Mouse (Mus musculus) small intestine, adult 2 months (tissue): ENCODE data around the gene Kat14. TPM values are rescaled to one million over a fixed set of nuclear protein-coding genes. Genes with fewer than 3 reads are reported as not detected.

ENCODE experiments used
- H3K27ac ChIP-seq: fragments of 200-500 bp; 2 replicates; pipeline ENCODE4 v1.5.1; 2012; ENCODE audit warnings: low read depth, low read length, control low read depth, inconsistent platforms; ENCODE audit not compliant: insufficient read depth
- H3K27me3 ChIP-seq: fragments of 200-500 bp; 2 replicates; pipeline ENCODE4 v1.6.1; 2012; ENCODE audit warnings: mild to moderate bottlenecking, moderate library complexity, low read length, inconsistent platforms; ENCODE audit not compliant: control insufficient read depth, insufficient read depth
- H3K36me3 ChIP-seq: fragments of 200-500 bp; 2 replicates; pipeline ENCODE4 v1.6.1; 2012; ENCODE audit warnings: mild to moderate bottlenecking, low read length, control low read depth, inconsistent platforms; ENCODE audit not compliant: control insufficient read depth, insufficient read depth
- H3K4me1 ChIP-seq: fragments of 200-500 bp; 2 replicates; pipeline ENCODE4 v1.6.1; 2012; ENCODE audit warnings: low read length, inconsistent platforms, mixed read lengths; ENCODE audit not compliant: control insufficient read depth, insufficient read depth, insufficient read length
- H3K4me3 ChIP-seq: fragments of 200-500 bp; 2 replicates; pipeline ENCODE4 v1.5.1; 2012; ENCODE audit warnings: low read depth, mild to moderate bottlenecking, control low read depth, inconsistent platforms, low read length, moderate library complexity
- CTCF ChIP-seq: fragments of 200-500 bp; IDR thresholded peaks from 2 replicates; pipeline ENCODE4 v1.5.1; 2012; ENCODE audit warnings: low read depth, mild to moderate bottlenecking, control low read depth, inconsistent platforms, low read length, moderate library complexity, mixed read lengths; ENCODE audit not compliant: insufficient replicate concordance, insufficient read length; ENCODE audit errors: extremely low read depth
- POLR2A ChIP-seq: fragments of 200-500 bp; IDR thresholded peaks from 2 replicates; pipeline ENCODE4 v1.6.1; 2012; ENCODE audit warnings: low read depth, mild to moderate bottlenecking, control low read depth, inconsistent platforms, low read length, moderate library complexity
- WGBS: fragments of 180-500 bp; shearing (Covaris S2); methylation state at CpG from one replicate; pipeline ENCODE4 v1.1.7; 2018; 5-methylcytosine and 5-hydroxymethylcytosine counted together
- polyA plus RNA-seq: library from polyadenylated mRNA; depleted of rRNA; stranded (reverse); fragments of >200 nt; gene quantifications from 2 replicates; pipeline ENCODE4 v1.2.3, GENCODE M21; 2012

The Kat14 gene
- polyA plus RNA-seq, 1 experiment: 28.1 TPM

DNA sequence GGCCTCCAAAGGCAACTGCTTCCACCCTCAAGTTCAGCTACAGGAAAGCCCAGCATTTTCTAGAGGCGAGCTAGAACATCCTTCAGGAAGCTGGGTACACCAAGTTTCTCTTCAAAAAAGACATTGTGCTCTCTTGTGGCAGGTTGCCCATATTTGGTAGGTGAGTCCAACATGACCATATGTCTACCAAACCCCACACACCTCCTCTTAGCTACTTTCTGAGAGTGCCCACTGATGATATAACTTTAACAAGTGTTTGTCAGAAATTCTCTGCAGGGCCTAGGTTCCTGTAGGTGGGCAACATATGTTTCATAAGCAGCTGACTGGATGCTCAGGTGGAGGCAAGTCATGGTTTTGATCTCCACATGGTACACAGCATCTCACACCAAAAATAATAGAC, 45.9 kb downstream of the Kat14 start:
- no peak for TF ChIP-seq CTCF

DNA sequence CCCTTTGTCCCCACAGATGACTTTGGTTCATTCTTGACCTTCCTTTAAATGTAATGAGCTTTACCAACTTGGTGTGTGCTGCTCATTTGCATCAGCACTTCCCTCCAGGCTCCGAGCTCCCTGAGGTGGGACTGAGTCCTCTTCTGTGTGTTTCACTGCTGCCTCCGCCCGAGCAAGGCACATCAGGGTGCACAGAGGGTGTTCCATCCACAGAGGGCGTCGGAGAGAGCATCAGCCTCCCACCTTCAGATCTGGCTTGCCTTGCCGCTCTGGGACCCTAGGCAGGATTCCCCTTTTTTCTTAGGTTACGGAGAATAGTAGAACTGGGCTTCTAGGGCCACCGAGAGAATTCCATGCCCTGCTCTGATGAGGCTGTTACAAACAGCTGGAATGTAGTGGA, 48.1 kb downstream of the Kat14 start:
- 77% methylated on average over 8 of the region's 8 CpGs for WGBS

More for the DNA sequence above, 45.9 kb downstream of the Kat14 start:
- Histone ChIP-seq H3K4me1 (peaks cover 9% of the 10 kb centered on the region; the same call in 1 of the 2 replicates), H3K27ac (no peak overlapping the region), H3K36me3 (no peaks in the 10 kb centered on the region; the same call in 1 of the 2 replicates), H3K27me3 (no peaks in the 10 kb centered on the region), H3K4me3 (no peak overlapping the region)
- WGBS: 97% methylated on average over 1 of the region's 1 CpGs

DNA sequence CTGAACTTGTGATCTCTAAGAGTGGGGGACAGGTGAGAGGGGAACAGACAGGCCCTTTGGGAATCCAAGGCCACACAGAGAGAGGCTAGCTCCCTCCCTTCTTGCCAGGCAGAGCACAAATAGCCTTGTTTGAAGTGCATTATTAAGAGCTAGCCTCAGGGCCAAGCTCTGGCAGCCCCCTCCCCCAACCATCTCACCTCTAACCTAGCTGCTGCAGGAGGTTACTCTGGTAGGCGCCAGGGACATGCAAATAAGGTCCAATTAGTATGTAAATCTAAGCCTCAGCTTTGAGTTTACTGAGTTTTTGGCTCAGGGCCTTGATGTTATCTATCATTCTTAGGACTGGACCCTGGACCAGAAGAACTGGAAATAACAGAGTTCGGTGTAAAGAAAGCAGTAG, 49.3 kb downstream of the Kat14 start:
- Histone ChIP-seq H3K4me1 (peaks cover 11% of the 10 kb centered on the region; the same call in 1 of the 2 replicates), H3K36me3 (no peaks in the 10 kb centered on the region), H3K27me3 (no peaks in the 10 kb centered on the region), H3K4me3 (no peak overlapping the region), H3K27ac (no peak overlapping the region)
- TF ChIP-seq CTCF (no peak), POLR2A (no peak)
- 15% methylated on average over 2 of the region's 2 CpGs for WGBS

More for the DNA sequence above, 48.1 kb downstream of the Kat14 start:
- no peak overlapping the region for H3K4me3 ChIP-seq
- no peak overlapping the region for H3K27ac ChIP-seq
- no peaks in the 10 kb centered on the region for H3K27me3 ChIP-seq
- no peaks in the 10 kb centered on the region for H3K36me3 ChIP-seq
- peaks cover 9% of the 10 kb centered on the region; the same call in 1 of the 2 replicates for H3K4me1 ChIP-seq
- TF ChIP-seq CTCF (no peak), POLR2A (no peak)

DNA sequence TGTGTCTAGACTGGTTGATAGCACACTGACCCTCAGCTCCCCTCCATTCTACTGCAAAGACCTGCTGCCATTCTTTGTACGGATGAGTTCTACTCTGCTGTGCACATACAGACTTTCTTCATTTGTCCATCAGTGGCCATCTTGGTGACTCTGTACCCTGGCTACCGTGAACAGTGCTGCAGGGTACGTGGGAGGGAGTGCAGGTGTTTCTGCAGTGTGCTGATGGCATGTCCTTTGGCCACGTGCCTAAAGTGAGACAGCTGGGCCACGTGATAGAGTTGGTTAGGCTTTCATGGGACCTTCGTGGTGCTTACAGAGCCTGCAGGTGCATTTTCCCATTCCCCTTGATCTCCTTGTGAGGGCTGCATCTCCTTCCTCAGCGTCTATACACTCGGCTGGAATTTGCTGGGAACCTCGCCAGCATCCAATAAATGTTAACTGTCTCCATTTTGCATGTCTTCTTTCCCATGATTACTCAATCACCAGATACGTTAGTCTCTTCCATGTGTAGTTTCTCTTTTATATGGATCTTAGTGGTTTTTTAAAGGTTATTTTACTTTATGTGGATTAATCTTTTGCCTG, 53.4 kb downstream of the Kat14 start:
- Histone ChIP-seq H3K27ac (no peak overlapping the region), H3K4me1 (peaks cover 11% of the 10 kb centered on the region; the same call in 1 of the 2 replicates), H3K36me3 (no peaks in the 10 kb centered on the region), H3K27me3 (no peaks in the 10 kb centered on the region), H3K4me3 (no peak overlapping the region)
- WGBS: 27% methylated on average over 10 of the region's 10 CpGs
- no peak for TF ChIP-seq CTCF

DNA sequence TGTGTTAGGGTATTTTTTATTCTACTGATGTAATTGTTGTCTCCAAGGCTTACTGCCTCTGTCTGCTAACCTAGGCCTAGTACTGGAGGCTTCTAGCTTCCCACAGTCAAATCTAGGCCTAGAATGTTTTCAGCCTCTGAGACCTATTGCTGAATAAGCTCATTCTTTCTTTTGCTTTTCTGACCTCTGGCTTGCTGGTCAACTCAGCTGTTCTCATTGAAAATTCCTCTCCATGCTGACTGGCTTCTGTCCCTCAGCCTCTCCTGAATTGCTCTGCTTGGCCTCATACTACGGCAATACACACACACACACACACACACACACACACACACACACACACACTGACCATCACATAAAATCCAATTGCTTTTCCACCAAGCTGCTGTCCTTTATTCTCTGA, 57.0 kb downstream of the Kat14 start:
- Histone ChIP-seq H3K27me3 (no peaks in the 10 kb centered on the region), H3K4me1 (peaks cover 24% of the 10 kb centered on the region), H3K4me3 (no peak overlapping the region), H3K36me3 (no peaks in the 10 kb centered on the region), H3K27ac (no peak overlapping the region)
- 85% methylated on average over 1 of the region's 1 CpGs for WGBS
- TF ChIP-seq CTCF: no peak
- no peak for TF ChIP-seq POLR2A

DNA sequence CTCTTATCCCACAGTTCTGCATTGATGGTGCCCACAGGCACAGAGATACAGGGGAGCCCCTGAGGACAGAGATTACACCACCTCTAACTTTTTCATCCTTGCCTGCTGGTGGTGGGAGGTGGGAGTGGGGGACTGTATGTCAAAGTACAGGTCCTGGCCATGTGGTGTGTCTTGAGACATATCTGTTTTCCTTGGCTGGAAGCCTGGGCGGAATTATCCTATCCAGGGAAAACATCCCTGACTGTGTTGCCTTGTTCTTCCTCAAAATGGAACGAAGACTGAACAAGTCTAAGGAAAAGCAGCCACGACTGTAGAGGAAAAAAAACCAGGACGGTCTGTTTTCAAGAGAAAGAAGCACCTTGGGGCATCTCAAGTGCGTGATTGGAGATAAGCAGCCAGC, 59.1 kb downstream of the Kat14 start:
- Histone ChIP-seq H3K27me3 (no peaks in the 10 kb centered on the region), H3K4me1 (peaks cover 25% of the 10 kb centered on the region), H3K4me3 (no peak overlapping the region), H3K36me3 (no peaks in the 10 kb centered on the region), H3K27ac (peak overlapping the region; percentile 99)
- TF ChIP-seq CTCF (no peak), POLR2A (no peak)
- 33% methylated on average over 5 of the region's 5 CpGs for WGBS

DNA sequence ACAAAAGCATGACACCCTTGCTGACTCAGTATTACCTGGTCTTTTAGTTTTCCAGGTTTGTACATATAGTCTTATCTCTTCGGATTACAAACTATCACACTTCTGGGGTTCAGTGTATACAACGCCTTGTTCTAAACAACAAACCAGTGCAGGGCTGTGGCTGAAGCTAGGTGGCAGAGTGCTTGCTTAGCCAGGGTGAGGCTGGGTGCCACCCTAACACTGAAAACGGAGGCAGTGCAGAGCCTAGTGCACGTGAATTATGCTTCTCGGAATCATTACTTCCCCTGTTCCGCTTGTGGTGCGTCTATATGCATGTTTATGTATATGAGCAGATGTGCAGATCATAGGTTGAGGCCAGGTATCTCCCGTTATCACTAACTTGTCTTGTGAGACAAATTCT, 59.9 kb downstream of the Kat14 start:
- Histone ChIP-seq H3K36me3 (no peaks in the 10 kb centered on the region), H3K4me1 (peaks cover 25% of the 10 kb centered on the region), H3K27me3 (no peaks in the 10 kb centered on the region), H3K27ac (peak overlapping the region; percentile 99), H3K4me3 (peak overlapping the region; percentile 60)
- no peak for TF ChIP-seq POLR2A
- TF ChIP-seq CTCF: peak; percentile 33; the same call in 1 of the 2 replicates
- 30% methylated on average over 8 of the region's 8 CpGs for WGBS

DNA sequence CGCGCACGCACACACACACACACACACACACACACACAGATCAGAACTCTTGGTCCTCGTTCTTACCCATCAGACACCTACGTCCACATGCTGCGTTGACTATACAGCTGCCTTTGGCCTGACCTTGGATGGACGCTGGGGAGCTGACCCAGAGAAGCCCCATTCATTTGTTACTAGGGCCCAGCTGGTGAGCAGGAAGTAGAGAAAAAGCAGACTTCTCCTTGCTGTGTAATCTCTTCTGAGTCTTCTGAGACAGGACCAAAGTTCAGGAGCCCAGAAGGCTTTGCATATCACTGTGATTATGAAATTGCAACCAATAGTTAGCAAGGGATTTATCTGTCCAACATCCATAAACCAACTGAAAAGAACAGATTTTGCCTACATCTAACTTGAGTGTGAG, 60.4 kb downstream of the Kat14 start:
- Histone ChIP-seq H3K4me3 (peak overlapping the region; percentile 60), H3K27ac (peak overlapping the region; percentile 99), H3K4me1 (peaks cover 25% of the 10 kb centered on the region), H3K36me3 (no peaks in the 10 kb centered on the region), H3K27me3 (no peaks in the 10 kb centered on the region)
- WGBS: 29% methylated on average over 7 of the region's 7 CpGs
- TF ChIP-seq CTCF (no peak), POLR2A (no peak)
